Mouse (Mus musculus) ES-Bruce4 (cell line): ENCODE measurements around the gene Pnp.

Experiments
- CTCF ChIP-seq: IDR thresholded peaks from one replicate; pipeline ENCODE4 v1.8.1; 2011; ENCODE audit warnings: low read depth, low read length
- EP300 ChIP-seq: IDR thresholded peaks from 2 replicates; pipeline ENCODE4 v1.6.1; 2011; ENCODE audit warnings: low read depth, low read length; ENCODE audit not compliant: insufficient read depth

DNA sequence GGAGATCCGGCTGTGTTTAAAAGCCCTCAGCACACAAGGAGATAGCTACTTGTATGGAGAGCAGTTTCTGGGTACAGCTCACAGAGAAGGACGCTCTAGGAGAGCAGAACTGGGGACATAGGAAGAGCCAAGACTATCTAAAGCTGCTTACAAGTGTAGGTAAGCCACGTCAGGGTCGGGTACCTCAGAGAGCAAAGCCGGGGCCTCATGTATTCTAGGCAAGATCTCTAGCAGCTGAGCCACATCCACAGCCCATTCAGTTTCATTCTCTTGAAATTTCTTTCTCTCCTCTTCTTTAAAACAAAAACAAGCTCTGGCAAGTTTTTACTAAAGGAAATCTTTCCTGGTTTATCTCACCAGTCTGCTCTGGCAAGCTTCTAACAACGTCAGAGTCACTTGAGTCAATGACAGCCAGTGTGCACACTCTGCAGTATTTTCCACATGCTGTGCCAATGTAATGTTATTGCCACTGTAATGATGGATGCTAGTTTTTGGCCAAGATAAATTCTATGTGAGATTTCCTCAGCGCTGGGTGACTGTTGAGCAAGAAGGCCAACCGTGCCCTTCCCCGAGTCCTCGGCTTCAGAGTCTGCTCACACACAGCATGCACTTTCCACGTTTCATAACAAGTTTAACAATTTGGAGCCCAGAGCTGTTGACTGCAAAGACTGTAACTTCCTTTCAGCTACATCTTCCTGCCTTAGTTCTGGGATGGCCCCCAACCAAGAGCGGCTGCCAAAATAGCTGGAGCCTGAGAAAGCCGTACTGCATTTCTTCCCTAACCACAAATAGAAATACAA lies 77.2 kb downstream of the Pnp start:
- TF ChIP-seq EP300 (no peak), CTCF (no peak)
